ENCODE assay signal across 29 mouse cellular contexts in the genomic region with DNA sequence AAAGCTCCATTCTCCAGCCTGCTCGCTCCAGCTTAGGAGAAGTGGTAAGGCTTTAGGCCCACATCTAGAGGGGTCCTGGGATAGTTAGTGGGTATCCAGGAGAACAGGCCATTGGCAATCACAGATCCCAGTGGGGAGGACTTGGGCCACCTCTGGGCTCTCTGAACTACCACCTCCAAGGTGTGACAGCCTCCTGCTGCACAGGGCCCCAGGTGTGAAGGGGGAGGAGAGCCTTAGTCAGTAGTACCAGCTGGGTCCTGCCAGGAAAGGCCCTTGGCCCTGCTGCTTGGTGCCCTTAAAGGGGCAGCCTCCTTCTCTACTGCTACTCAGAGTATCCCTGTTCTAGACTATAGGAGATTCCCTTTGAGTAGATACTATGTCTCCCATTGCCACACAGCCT. TPM values are rescaled to one million over a fixed set of nuclear protein-coding genes. Genes with fewer than 3 reads are reported as not detected.
DNase-seq lines count a peak whose midpoint lies in the region; ATAC-seq lines count a peak whose summit lies in the region.
"Had no signal": no experiment of that assay in that cellular context is flagged by ENCODE, and none has a peak within 500 bp of the region (broad histone marks: within the 10 kb centered on the region; RNA-seq: fewer than 3 reads in every experiment).

No protein-coding gene starts in this region.

- WGBS in forebrain, embryonic 13.5 days: 81% methylated on average over 1 of the region's 1 CpGs
- WGBS in forebrain, embryonic 16.5 days: 68% methylated on average over 1 of the region's 1 CpGs
- 29% methylated on average over 1 of the region's 1 CpGs for WGBS in lung, embryonic 16.5 days
- 42% methylated on average over 1 of the region's 1 CpGs for WGBS in heart, embryonic 10.5 days

- peak overlapping the region; percentile 45; the same call in 1 of the 2 replicates for H3K27ac ChIP-seq in forebrain, embryonic 13.5 days
- no peak overlapping the region for H3K27ac ChIP-seq in forebrain, embryonic 16.5 days (ENCODE audit: low read length)
- peak overlapping the region; percentile 93 for H3K27ac ChIP-seq in lung, embryonic 16.5 days (ENCODE audit: low read length)
- H3K27ac ChIP-seq in heart, embryonic 10.5 days: no peak overlapping the region
- H3K27ac ChIP-seq: embryonic facial prominence, embryonic 13.5 days; forebrain, embryonic 10.5 days; gastrocnemius, adult 2 months; hindbrain, embryonic 13.5 days; limb, embryonic 10.5 days; limb, embryonic 15.5 days; liver, embryonic 13.5 days; midbrain, embryonic 10.5 days had no signal

- no peaks in the 10 kb centered on the region for H3K36me3 ChIP-seq in forebrain, embryonic 13.5 days (ENCODE audit: poor library complexity, severe bottlenecking)
- no peaks in the 10 kb centered on the region for H3K36me3 ChIP-seq in forebrain, embryonic 16.5 days (ENCODE audit: control insufficient read depth, insufficient read depth)
- no peaks in the 10 kb centered on the region for H3K36me3 ChIP-seq in lung, embryonic 16.5 days (ENCODE audit: control insufficient read depth, insufficient read depth, low read length)
- H3K36me3 ChIP-seq in heart, embryonic 10.5 days: no peaks in the 10 kb centered on the region
- H3K36me3 ChIP-seq: embryonic facial prominence, embryonic 13.5 days; forebrain, embryonic 10.5 days; heart, embryonic 12.5 days; hindbrain, embryonic 13.5 days; limb, embryonic 10.5 days; limb, embryonic 15.5 days; liver, embryonic 13.5 days; midbrain, embryonic 10.5 days had no signal

- H3K9ac ChIP-seq in forebrain, embryonic 13.5 days: no peak overlapping the region
- H3K9ac ChIP-seq in forebrain, embryonic 16.5 days (replicated peaks; ENCODE audit: low read depth, low read length): no peak overlapping the region
- no peak overlapping the region for H3K9ac ChIP-seq in lung, embryonic 16.5 days (ENCODE audit: low read length)
- H3K9ac ChIP-seq: embryonic facial prominence, embryonic 13.5 days; heart, embryonic 12.5 days; hindbrain, embryonic 13.5 days; limb, embryonic 15.5 days; liver, embryonic 13.5 days had no signal

- H3K4me1 ChIP-seq in forebrain, embryonic 13.5 days: peaks cover 62% of the 10 kb centered on the region
- H3K4me1 ChIP-seq in forebrain, embryonic 16.5 days (replicated peaks; ENCODE audit: control insufficient read depth, insufficient read depth, low read length): peaks cover 58% of the 10 kb centered on the region
- peaks cover 19% of the 10 kb centered on the region for H3K4me1 ChIP-seq in lung, embryonic 16.5 days (replicated peaks; ENCODE audit: control insufficient read depth, insufficient read depth, low read length)
- peaks cover 24% of the 10 kb centered on the region for H3K4me1 ChIP-seq in heart, embryonic 10.5 days

- H3K27me3 ChIP-seq in forebrain, embryonic 13.5 days: peaks cover 2% of the 10 kb centered on the region; the same call in 1 of the 2 replicates
- H3K27me3 ChIP-seq in forebrain, embryonic 16.5 days (replicated peaks; ENCODE audit: control insufficient read depth, insufficient read depth, low read length): no peaks in the 10 kb centered on the region
- no peaks in the 10 kb centered on the region for H3K27me3 ChIP-seq in lung, embryonic 16.5 days (ENCODE audit: control insufficient read depth, insufficient read depth, low read depth, low read length)
- H3K27me3 ChIP-seq in heart, embryonic 10.5 days (ENCODE audit: insufficient read depth, poor library complexity, severe bottlenecking): peaks cover 75% of the 10 kb centered on the region

- H3K9me3 ChIP-seq in forebrain, embryonic 13.5 days (replicated peaks): no peaks in the 10 kb centered on the region
- no peaks in the 10 kb centered on the region for H3K9me3 ChIP-seq in forebrain, embryonic 16.5 days (ENCODE audit: control insufficient read depth, low read length)
- no peaks in the 10 kb centered on the region for H3K9me3 ChIP-seq in lung, embryonic 16.5 days (ENCODE audit: control insufficient read depth, low read length)
- no peaks in the 10 kb centered on the region for H3K9me3 ChIP-seq in heart, embryonic 10.5 days
- H3K9me3 ChIP-seq: embryonic facial prominence, embryonic 13.5 days; forebrain, embryonic 10.5 days; heart, embryonic 12.5 days; hindbrain, embryonic 13.5 days; limb, embryonic 10.5 days; limb, embryonic 15.5 days; liver, embryonic 13.5 days; midbrain, embryonic 10.5 days had no signal

- DNase-seq in cerebellum, adult 8-10 months: peak; percentile 50
- no peak for DNase-seq in cerebellum, postnatal 4 days (ENCODE audit: low spot score in 2 of 2)
- no peak for DNase-seq in lung, postnatal 14 days
- no peak for DNase-seq in heart, embryonic 10.5 days (ENCODE audit: low spot score)
- DNase-seq: adrenal gland, postnatal 14 days; gastrocnemius, adult 2 months; gastrocnemius, postnatal 36 days; heart, adult 18-20 months; heart, postnatal 4 days; kidney, adult 11 months; kidney, postnatal 14 days; layer of hippocampus, adult 9-11 months; liver, embryonic 13.5 days; right cerebral cortex, postnatal 25 days; thymus, adult 2 months; thymus, postnatal 36 days had no signal

- H3K4me2 ChIP-seq in forebrain, embryonic 13.5 days: no peak overlapping the region
- H3K4me2 ChIP-seq in forebrain, embryonic 16.5 days (ENCODE audit: low read length): no peak overlapping the region
- H3K4me2 ChIP-seq in lung, embryonic 16.5 days (ENCODE audit: low read depth, low read length): peak overlapping the region; percentile 13; the same call in 1 of the 2 replicates
- H3K4me2 ChIP-seq: heart, embryonic 12.5 days; limb, embryonic 15.5 days; liver, embryonic 13.5 days had no signal

- H3K4me3 ChIP-seq in forebrain, embryonic 13.5 days: no peak overlapping the region
- H3K4me3 ChIP-seq in forebrain, embryonic 16.5 days (replicated peaks; ENCODE audit: low read length): no peak overlapping the region
- no peak overlapping the region for H3K4me3 ChIP-seq in lung, embryonic 16.5 days (ENCODE audit: low read length)
- H3K4me3 ChIP-seq in heart, embryonic 10.5 days: no peak overlapping the region
- H3K4me3 ChIP-seq: embryonic facial prominence, embryonic 13.5 days; forebrain, embryonic 10.5 days; gastrocnemius, adult 2 months; heart, embryonic 12.5 days; hindbrain, embryonic 13.5 days; limb, embryonic 10.5 days; limb, embryonic 15.5 days; liver, embryonic 13.5 days; midbrain, embryonic 10.5 days had no signal

- ATAC-seq in forebrain, embryonic 13.5 days: no peak
- no peak for ATAC-seq in forebrain, embryonic 16.5 days
- peak; percentile 23 for ATAC-seq in lung, embryonic 16.5 days (ENCODE audit: low read depth)
- ATAC-seq: midbrain, embryonic 16.5 days; Patski had no signal

RNA-seq across cellular contexts. Expression of gene Plch2, which starts 36.4 kb away (rescaled TPM):
- 5.9 and 6.3 TPM in 2 replicates for polyA plus RNA-seq in forebrain, embryonic 13.5 days (2015; fragmentation: Nextera tagmentation; extraction: Ambion mirVana)
- 11.3 and 14.1 TPM in 2 replicates for polyA plus RNA-seq in forebrain, embryonic 16.5 days (2015; fragmentation: Nextera tagmentation; extraction: Ambion mirVana)
- polyA plus RNA-seq in lung, embryonic 16.5 days (2015; fragmentation: Nextera tagmentation; extraction: Ambion mirVana): 11.4 and 14.9 TPM in 2 replicates
- polyA plus RNA-seq in heart, embryonic 10.5 days (2016; fragmentation: Nextera tagmentation; extraction: Ambion mirVana): 0.41 and 0.57 TPM in 2 replicates

RNA-seq across cellular contexts. Expression of gene Pex10, which starts 46.7 kb away (rescaled TPM):
- 18.5 and 22.8 TPM in 2 replicates for polyA plus RNA-seq in forebrain, embryonic 13.5 days (2015; fragmentation: Nextera tagmentation; extraction: Ambion mirVana)
- polyA plus RNA-seq in forebrain, embryonic 16.5 days (2015; fragmentation: Nextera tagmentation; extraction: Ambion mirVana): 19.5 and 22.1 TPM in 2 replicates
- 26.8 and 27.4 TPM in 2 replicates for polyA plus RNA-seq in lung, embryonic 16.5 days (2015; fragmentation: Nextera tagmentation; extraction: Ambion mirVana)
- polyA plus RNA-seq in heart, embryonic 10.5 days (2016; fragmentation: Nextera tagmentation; extraction: Ambion mirVana): 17.3 and 19.4 TPM in 2 replicates

RNA-seq across cellular contexts. Expression of gene Pank4, which starts 56.2 kb away (rescaled TPM):
- polyA plus RNA-seq in forebrain, embryonic 13.5 days (2015; fragmentation: Nextera tagmentation; extraction: Ambion mirVana): 41.1 and 45.0 TPM in 2 replicates
- polyA plus RNA-seq in forebrain, embryonic 16.5 days (2015; fragmentation: Nextera tagmentation; extraction: Ambion mirVana): 47.1 and 47.3 TPM in 2 replicates
- polyA plus RNA-seq in lung, embryonic 16.5 days (2015; fragmentation: Nextera tagmentation; extraction: Ambion mirVana): 47.3 and 48.4 TPM in 2 replicates
- polyA plus RNA-seq in heart, embryonic 10.5 days (2016; fragmentation: Nextera tagmentation; extraction: Ambion mirVana): 45.3 and 49.2 TPM in 2 replicates

RNA-seq across cellular contexts. Expression of gene Hes5, which starts 59.4 kb away (rescaled TPM):
- polyA plus RNA-seq in forebrain, embryonic 13.5 days (2015; fragmentation: Nextera tagmentation; extraction: Ambion mirVana): 243 and 266 TPM in 2 replicates
- polyA plus RNA-seq in forebrain, embryonic 16.5 days (2015; fragmentation: Nextera tagmentation; extraction: Ambion mirVana): 91.4 and 100 TPM in 2 replicates
- 0.54 and 0.55 TPM in 2 replicates for polyA plus RNA-seq in lung, embryonic 16.5 days (2015; fragmentation: Nextera tagmentation; extraction: Ambion mirVana)
- polyA plus RNA-seq in heart, embryonic 10.5 days (2016; fragmentation: Nextera tagmentation; extraction: Ambion mirVana): 0.15 and 0.26 TPM in 2 replicates
- polyA plus RNA-seq: heart, postnatal 0 days; Patski had no signal

Comparison
In these comparisons a context has a peak if more than half of its experiments do, and no peak if none do; other contexts are left out.
1. H3K27ac ChIP-seq: peak in forebrain, embryonic 13.5 days (single experiment) and lung, embryonic 16.5 days (single experiment); none in forebrain, embryonic 16.5 days (single experiment) and heart, embryonic 10.5 days (single experiment).